Comparison of ENCODE assay signal across 21 mouse cellular contexts in the genomic region with DNA sequence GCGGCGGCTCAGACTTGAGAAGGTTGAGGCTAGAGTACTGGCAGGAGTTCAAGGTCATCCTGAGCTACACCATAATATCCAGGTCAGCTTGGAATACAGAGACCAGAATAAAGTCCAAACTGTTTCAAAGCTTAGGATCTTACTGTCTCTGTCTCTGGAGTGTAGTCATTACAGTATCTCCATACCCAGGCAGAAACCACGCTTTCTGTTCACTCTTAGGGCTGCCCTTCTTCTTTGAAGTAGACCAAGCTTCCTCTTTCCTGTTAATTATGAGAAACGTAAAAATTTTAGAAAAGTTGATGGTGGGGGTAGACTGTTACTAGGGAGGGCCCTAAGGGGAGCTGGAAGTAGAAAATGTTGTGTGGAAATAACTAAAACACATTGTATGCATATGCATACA. TPM values are rescaled to one million over a fixed set of nuclear protein-coding genes. Genes with fewer than 3 reads are reported as not detected.
A peak's percentile ranks its signal among the peaks of the same experiment; 100 is the strongest.
DNase-seq lines count a peak whose midpoint lies in the region; TF ChIP-seq lines count a peak whose summit lies in the region.
"Had no signal": no experiment of that assay in that cellular context is flagged by ENCODE, and none has a peak within 500 bp of the region (broad histone marks: within the 10 kb centered on the region; RNA-seq: fewer than 3 reads in every experiment).

No protein-coding gene starts in this region.

- peaks cover 0 to 10% of the 10 kb centered on the region in 2 experiments; a peak in 2 of 4 replicates for H3K4me1 ChIP-seq in CH12.LX (ENCODE audit: control insufficient read depth in 1 of 2, insufficient read depth in 2 of 2)
- H3K4me1 ChIP-seq: heart, embryonic 12.5 days; heart, embryonic 15.5 days; hindbrain, embryonic 10.5 days; hindbrain, embryonic 13.5 days had no signal

- peak; percentile 11 for DNase-seq in adrenal gland, postnatal 14 days
- DNase-seq in adrenal gland, postnatal 4 days (ENCODE audit: low spot score in 2 of 2) = no peak
- peak; percentile 27 for DNase-seq in CD4-positive, CD25-positive, alpha-beta regulatory T cell, adult 2 months (ENCODE audit: low read depth, low spot score)
- DNase-seq in CH12.LX (ENCODE audit: extremely low read depth) = no peak
- DNase-seq in induced T-regulatory cell, adult 2 months (ENCODE audit: low read depth) = peak; percentile 49
- no peak for DNase-seq in lung, postnatal 10 days
- DNase-seq in left cerebral cortex, adult 8-10 months (ENCODE audit: low spot score in 2 of 2) = no peak
- DNase-seq: adrenal gland, postnatal 10 days; B cell, adult 2 months; cerebellum, adult 18-20 months; cerebellum, adult 9-10 months; cerebellum, postnatal 14 days; gastrocnemius, postnatal 25 days; heart, adult 18-20 months; heart, postnatal 10 days; heart, postnatal 36 days had no signal

- no peaks in the 10 kb centered on the region for H3K27me3 ChIP-seq in CH12.LX (replicated peaks)
- H3K27me3 ChIP-seq: heart, embryonic 12.5 days; heart, embryonic 15.5 days had no signal

- peak overlapping the region; percentile 56; the same call in 1 of the 2 replicates for H3K4me2 ChIP-seq in CH12.LX (ENCODE audit: insufficient read depth, low read depth, poor library complexity, severe bottlenecking)
- H3K4me2 ChIP-seq: heart, embryonic 12.5 days; heart, embryonic 15.5 days; hindbrain, embryonic 13.5 days had no signal

- TF ChIP-seq RAD21 in CH12.LX (IDR thresholded peaks at IDR 0.05; ENCODE audit: low read depth, low read length) = no peak

- H3K27ac ChIP-seq in CH12.LX (ENCODE audit: insufficient read depth, low read depth) = peak overlapping the region; percentile 50; the same call in 1 of the 2 replicates
- H3K27ac ChIP-seq: heart, embryonic 15.5 days; hindbrain, embryonic 10.5 days; hindbrain, embryonic 13.5 days had no signal

- no peak for TF ChIP-seq POLR2A in CH12.LX (IDR thresholded peaks at IDR 0.05; ENCODE audit: low read depth, low read length)

- peak; percentile 49; the same call in 1 of the 2 replicates for TF ChIP-seq EP300 in CH12.LX (IDR thresholded peaks at IDR 0.05; ENCODE audit: low read length)

- H3K9me3 ChIP-seq in CH12.LX (replicated peaks; ENCODE audit: low read length) = no peaks in the 10 kb centered on the region
- H3K9me3 ChIP-seq: G1E; heart, embryonic 12.5 days; heart, embryonic 15.5 days; hindbrain, embryonic 10.5 days; hindbrain, embryonic 13.5 days had no signal

- H3K36me3 ChIP-seq in CH12.LX (replicated peaks in 1 of 2; ENCODE audit: control insufficient read depth in 1 of 2, insufficient read depth in 1 of 2, low read length in 1 of 2) = no peaks in the 10 kb centered on the region
- H3K36me3 ChIP-seq: G1E; heart, embryonic 12.5 days; heart, embryonic 15.5 days; hindbrain, embryonic 10.5 days; hindbrain, embryonic 13.5 days had no signal

- dilution Hi-C loops in CH12.LX (cut with MboI; ENCODE audit: extremely low pct_ligation_motif_present, extremely low pct_unique_long_range_greater_than_20kb, low sequenced_read_pairs) = no loop called here

- H3K79me2 ChIP-seq in CH12.LX (replicated peaks; ENCODE audit: control insufficient read depth, extremely low read depth, insufficient read depth, poor library complexity, severe bottlenecking) = 0 out of 2 replicates have a peak, but pooled peaks cover 6% of the 10 kb centered on the region

- TF ChIP-seq CTCF in CH12.LX (conservative IDR thresholded peaks at IDR 0.05 in 1 of 2, IDR thresholded peaks at IDR 0.05 in 1 of 2; ENCODE audit: low read depth in 2 of 2, low read length in 2 of 2) = no peak

- peak overlapping the region; percentile 33; the same call in 1 of the 2 replicates for H3K9ac ChIP-seq in CH12.LX (ENCODE audit: insufficient read depth, low read depth)
- H3K9ac ChIP-seq: heart, embryonic 12.5 days; heart, embryonic 15.5 days; hindbrain, embryonic 13.5 days had no signal

- in situ Hi-C loops in CH12.LX (cut with MboI; ENCODE audit: low pct_ligation_motif_present, low pct_unique_long_range_greater_than_20kb, low sequenced_read_pairs) = no loop called here

- H3K4me3 ChIP-seq in CH12.LX (replicated peaks in 1 of 3; ENCODE audit: low read depth in 2 of 3, low read length in 2 of 3, poor library complexity in 1 of 3) = peak overlapping the region in 2 of 3 experiments; percentile 43 to 75
- H3K4me3 ChIP-seq: heart, embryonic 12.5 days; heart, embryonic 15.5 days; hindbrain, embryonic 10.5 days; hindbrain, embryonic 13.5 days had no signal

TF ChIP-seq in CH12.LX, 34 proteins besides CTCF, POLR2A, EP300 and RAD21:
- TF ChIP-seq IRF4 (IDR thresholded peaks at IDR 0.05; ENCODE audit: low read depth, low read length) (peak; percentile 64; the same call in 1 of the 2 replicates), SIN3A (IDR thresholded peaks at IDR 0.05; ENCODE audit: low read length) (peak; percentile 37; the same call in 1 of the 2 replicates), TBP (conservative IDR thresholded peaks at IDR 0.05; ENCODE audit: low read depth, low read length) (0 out of 2 replicates have a peak, but pooled peaks have one; percentile 36), CHD2 (IDR thresholded peaks at IDR 0.05; ENCODE audit: low read length) (no peak), GABPA (IDR thresholded peaks at IDR 0.05; ENCODE audit: insufficient replicate concordance, low read depth, low read length) (no peak), CHD1 (IDR thresholded peaks at IDR 0.05; ENCODE audit: low read depth, low read length) (no peak), TCF12 (IDR thresholded peaks at IDR 0.05; ENCODE audit: low read depth, low read length) (0 out of 2 replicates have a peak, but pooled peaks have one; percentile 9), RCOR1 (conservative IDR thresholded peaks at IDR 0.05; ENCODE audit: low read depth, low read length) (no peak), UBTF (IDR thresholded peaks at IDR 0.05; ENCODE audit: low read depth, low read length) (no peak), MAX (IDR thresholded peaks at IDR 0.05; ENCODE audit: low read length) (0 out of 2 replicates have a peak, but pooled peaks have one; percentile 25), ZNF384 (IDR thresholded peaks at IDR 0.05; ENCODE audit: low read depth, low read length) (no peak), ELF1 (IDR thresholded peaks at IDR 0.05; ENCODE audit: low read depth, low read length) (no peak), MEF2A (IDR thresholded peaks at IDR 0.05; ENCODE audit: borderline replicate concordance, low read depth, low read length) (no peak), NRF1 (IDR thresholded peaks at IDR 0.05; ENCODE audit: low read depth, low read length) (no peak)

RNA-seq across cellular contexts. Expression of a gene that starts 17.7 kb away (rescaled TPM):
- 193 and 209 TPM in 2 replicates for total RNA-seq in adrenal gland, postnatal 14 days (2021)
- 100 to 1,000 TPM; 213 to 240 TPM for total RNA-seq in adrenal gland, postnatal 4 days (2021)
- total RNA-seq in CH12.LX (2012; rRNA removed) = 111 and 113 TPM in 2 replicates
- 35.6 and 38.4 TPM in 2 replicates for total RNA-seq in CH12.LX (2014; rRNA removed)
- polyA plus RNA-seq in CH12.LX (2012; ENCODE audit: insufficient read length, low read depth) = 161 and 189 TPM in 2 replicates
- total RNA-seq in left cerebral cortex, adult 8-10 months (2022) = 100 to 1,000 TPM; 244 to 305 (median 271) TPM

Comparison
In these comparisons a context has a peak if more than half of its experiments do, and no peak if none do; other contexts are left out.
1. DNase-seq: peak in adrenal gland, postnatal 14 days (single experiment), CD4-positive, CD25-positive, alpha-beta regulatory T cell, adult 2 months (single experiment) and induced T-regulatory cell, adult 2 months (single experiment); none in adrenal gland, postnatal 4 days (0 of 2), CH12.LX (single experiment), lung, postnatal 10 days (single experiment) and left cerebral cortex, adult 8-10 months (0 of 2).